Mouse (Mus musculus) neutrophil, adult 5-6 weeks (primary cell): ENCODE results near the gene St6galnac5. TPM values are rescaled to one million over a fixed set of nuclear protein-coding genes. Genes with fewer than 3 reads are reported as not detected.

Experiments
- ATAC-seq: fragments of 151-379, 151-347 bp; 2 replicates; pipeline ENCODE4 v1.8.0; 2017; ENCODE audit warnings: mild to moderate bottlenecking, moderate TSS enrichment; ENCODE audit not compliant: insufficient number of reproducible peaks, poor library complexity, low FRiP score, severe bottlenecking; ENCODE audit errors: extremely low read depth
- total RNA-seq: library from RNA; stranded (forward); fragments of 200-1000 nt; gene quantifications from 2 replicates; pipeline ENCODE4 v1.2.3, GENCODE M21; 2017

The St6galnac5 gene
- total RNA-seq, 1 experiment from 2014 or later = 0.12 TPM

- no peak for ATAC-seq
Observed at GRCm38 (mm10) chr3:152951634-152952545, 30.2 kb downstream of the St6galnac5 start.

DNA sequence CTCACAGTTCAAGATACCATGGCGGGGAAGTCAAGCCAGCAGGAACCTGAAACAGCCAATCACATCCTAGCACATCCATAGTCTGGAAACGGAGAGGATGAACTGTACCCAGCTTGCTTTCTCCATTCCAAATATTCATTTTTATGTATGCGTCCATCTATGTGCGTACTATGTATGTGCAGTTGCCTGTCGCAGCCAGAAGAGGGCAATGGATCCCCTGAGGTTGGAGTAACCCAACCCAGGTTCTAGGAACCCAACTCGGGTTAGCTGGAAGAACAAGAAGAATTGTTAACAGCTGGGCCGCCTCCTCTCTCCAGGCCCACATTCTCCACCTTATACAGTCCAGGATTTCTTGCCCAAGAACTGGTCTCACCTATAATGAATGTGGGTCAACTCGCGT, 31.1 kb downstream of the St6galnac5 start:
- ATAC-seq = no peak

- no peak for ATAC-seq
Observed at GRCm38 (mm10) chr3:152950299-152950698, 31.7 kb downstream of the St6galnac5 start.

- ATAC-seq = no peak
Observed at GRCm38 (mm10) chr3:152949233-152949777, 32.7 kb downstream of the St6galnac5 start.

- no peak for ATAC-seq
Observed at GRCm38 (mm10) chr3:152948556-152948955, 33.5 kb downstream of the St6galnac5 start.

GRCm38 (mm10) chr3:152947031-152947640, 34.9 kb downstream of the St6galnac5 start:
- ATAC-seq = no peak

DNA sequence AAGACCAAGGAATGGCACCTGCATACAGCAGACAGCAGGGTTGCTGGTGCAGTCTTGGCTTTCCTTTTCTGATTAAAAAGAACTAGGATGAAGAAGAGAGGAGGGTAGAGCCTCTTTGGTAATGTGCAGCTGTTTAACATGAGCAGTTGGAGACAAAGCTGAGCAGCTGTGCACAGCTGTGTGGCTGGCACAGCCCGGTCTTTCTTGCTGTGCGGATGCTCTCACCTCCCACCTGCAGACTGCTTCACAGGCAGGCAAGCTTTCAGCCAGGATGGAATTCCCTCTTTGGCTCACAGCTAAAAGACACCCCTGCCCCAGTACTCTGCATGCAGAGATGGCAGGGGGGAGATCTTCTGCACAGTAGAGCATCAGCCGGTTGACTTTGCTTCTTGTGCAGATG, 37.3 kb downstream of the St6galnac5 start:
- no peak for ATAC-seq

- peak; percentile 37; the same call in 1 of the 2 replicates for ATAC-seq
Observed at GRCm38 (mm10) chr3:152942985-152943384, 39.1 kb downstream of the St6galnac5 start.

DNA sequence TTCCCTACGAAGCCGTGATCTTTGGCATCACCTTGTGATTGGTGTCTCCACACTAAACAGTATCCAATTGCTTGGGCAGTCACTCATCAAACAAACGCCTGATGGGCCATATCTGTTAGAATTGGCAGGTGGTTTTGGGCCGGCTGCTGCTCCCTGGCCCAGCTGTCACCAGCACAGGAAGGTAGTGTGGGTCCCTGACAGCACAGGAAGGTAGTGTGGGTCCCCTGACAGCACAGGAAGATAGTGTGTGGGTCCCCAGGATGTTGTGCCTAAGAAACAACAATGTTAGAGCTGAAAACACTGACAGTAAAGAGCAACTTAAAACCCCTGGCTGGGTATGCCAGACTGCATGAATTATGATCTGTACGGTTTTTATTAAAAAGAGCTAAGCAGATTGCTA, 40.4 kb downstream of the St6galnac5 start:
- no peak for ATAC-seq

DNA sequence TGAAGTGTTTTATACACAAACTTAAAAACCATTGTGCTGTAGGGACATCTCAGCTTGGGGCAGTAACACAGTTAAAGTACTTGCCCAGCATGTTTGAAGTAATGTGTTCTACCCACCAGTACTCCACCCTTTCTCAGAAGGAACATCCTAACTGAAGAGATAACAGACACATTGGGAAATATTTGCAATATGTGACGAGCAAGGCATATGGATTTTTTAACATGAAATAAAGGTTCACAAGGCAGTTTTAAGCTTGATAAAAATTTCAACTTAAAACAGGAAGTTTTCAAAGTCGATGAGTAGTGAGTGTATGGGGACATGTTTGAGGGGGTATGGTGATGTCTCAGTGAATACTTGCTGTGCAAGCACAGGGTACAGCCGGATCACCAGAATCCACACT, 45.7 kb downstream of the St6galnac5 start:
- no peak for ATAC-seq

DNA sequence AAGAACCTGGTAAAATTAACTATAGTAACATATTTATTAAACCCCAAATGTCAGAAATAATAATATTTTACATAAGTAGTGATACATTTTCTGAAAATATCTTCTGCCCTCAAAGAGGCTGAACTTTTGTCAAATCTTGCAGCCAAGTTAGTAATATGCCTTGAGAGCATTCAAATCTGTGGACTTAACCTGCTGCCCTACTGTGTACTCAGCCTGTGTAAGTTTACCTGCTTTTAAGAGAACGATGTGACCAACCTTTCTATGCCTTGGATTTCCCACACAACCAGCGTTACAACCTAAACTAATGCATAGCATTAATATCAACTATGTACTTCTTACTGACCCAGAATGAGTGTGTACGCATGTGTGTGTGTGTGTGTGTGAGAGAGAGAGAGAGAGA, 48.3 kb downstream of the St6galnac5 start:
- no peak for ATAC-seq

GRCm38 (mm10) chr3:152932544-152932943, 49.5 kb downstream of the St6galnac5 start:
- ATAC-seq = no peak

GRCm38 (mm10) chr3:152932096-152932495, 50.0 kb downstream of the St6galnac5 start:
- ATAC-seq = no peak

GRCm38 (mm10) chr3:152931354-152931753, 50.7 kb downstream of the St6galnac5 start:
- ATAC-seq = no peak

- no peak for ATAC-seq
Observed at GRCm38 (mm10) chr3:152929788-152930281, 52.2 kb downstream of the St6galnac5 start.

DNA sequence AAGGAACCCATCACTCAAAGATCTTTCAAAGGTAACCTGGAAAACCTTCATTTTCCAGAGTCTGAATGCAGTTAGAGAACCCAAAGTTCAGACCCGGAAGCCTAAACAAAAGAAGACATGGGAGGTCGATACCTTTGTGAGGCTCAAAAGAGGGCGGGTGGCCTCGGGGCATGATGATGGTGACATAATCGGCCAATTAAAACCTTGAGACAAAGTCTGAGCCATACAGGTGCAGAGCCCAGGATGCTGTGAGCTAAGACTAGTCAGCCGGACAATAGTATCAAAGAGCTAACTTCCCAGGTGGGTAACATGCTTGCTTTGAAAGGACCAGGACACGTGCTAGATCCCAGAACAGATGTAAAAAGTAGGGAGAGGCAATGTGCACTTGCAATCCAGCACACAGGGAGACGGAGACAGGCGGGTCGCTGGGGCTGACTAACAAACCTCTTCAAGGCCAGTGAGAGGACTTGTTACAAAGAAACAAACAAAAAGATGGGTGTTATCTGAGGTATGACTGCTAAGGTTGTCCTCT, 52.7 kb downstream of the St6galnac5 start:
- ATAC-seq = no peak

GRCm38 (mm10) chr3:152928287-152928975, 53.6 kb downstream of the St6galnac5 start:
- ATAC-seq = peak; percentile 41; the same call in 1 of the 2 replicates

GRCm38 (mm10) chr3:152926166-152926565, 55.9 kb downstream of the St6galnac5 start:
- no peak for ATAC-seq

DNA sequence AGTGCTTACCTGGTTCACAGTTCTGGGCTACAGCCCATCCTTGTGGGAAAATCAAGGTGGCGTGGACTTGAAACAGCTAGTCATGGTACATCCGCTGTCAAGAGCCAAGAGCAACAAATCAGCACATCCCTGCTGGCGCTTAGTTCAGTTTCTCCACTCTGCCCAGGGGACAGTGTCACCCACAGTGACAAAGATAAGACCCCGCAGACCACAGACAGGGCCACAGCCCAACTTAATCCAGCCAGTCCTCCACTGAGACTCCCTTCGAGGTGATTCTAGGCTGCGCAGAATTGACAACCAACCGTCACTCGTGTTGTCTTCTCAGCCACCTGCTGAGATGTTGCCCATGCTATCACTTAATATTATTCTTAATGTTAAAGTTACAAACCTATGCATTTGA, 56.7 kb downstream of the St6galnac5 start:
- no peak for ATAC-seq
